Mouse (Mus musculus) effector memory CD4-positive, alpha-beta T cell, adult 5 months (primary cell): ENCODE data around the gene Cux1. TPM values are rescaled to one million over a fixed set of nuclear protein-coding genes. Genes with fewer than 3 reads are reported as not detected.

Source experiments
- polyA plus RNA-seq: library from polyadenylated mRNA; unstranded; fragments of 100-300 nt; shearing (Covaris generic); gene quantifications from one replicate; pipeline ENCODE4 v1.2.1, GENCODE M21; 2017

Cux1 gene
- 52.6 TPM for polyA plus RNA-seq

DNA sequence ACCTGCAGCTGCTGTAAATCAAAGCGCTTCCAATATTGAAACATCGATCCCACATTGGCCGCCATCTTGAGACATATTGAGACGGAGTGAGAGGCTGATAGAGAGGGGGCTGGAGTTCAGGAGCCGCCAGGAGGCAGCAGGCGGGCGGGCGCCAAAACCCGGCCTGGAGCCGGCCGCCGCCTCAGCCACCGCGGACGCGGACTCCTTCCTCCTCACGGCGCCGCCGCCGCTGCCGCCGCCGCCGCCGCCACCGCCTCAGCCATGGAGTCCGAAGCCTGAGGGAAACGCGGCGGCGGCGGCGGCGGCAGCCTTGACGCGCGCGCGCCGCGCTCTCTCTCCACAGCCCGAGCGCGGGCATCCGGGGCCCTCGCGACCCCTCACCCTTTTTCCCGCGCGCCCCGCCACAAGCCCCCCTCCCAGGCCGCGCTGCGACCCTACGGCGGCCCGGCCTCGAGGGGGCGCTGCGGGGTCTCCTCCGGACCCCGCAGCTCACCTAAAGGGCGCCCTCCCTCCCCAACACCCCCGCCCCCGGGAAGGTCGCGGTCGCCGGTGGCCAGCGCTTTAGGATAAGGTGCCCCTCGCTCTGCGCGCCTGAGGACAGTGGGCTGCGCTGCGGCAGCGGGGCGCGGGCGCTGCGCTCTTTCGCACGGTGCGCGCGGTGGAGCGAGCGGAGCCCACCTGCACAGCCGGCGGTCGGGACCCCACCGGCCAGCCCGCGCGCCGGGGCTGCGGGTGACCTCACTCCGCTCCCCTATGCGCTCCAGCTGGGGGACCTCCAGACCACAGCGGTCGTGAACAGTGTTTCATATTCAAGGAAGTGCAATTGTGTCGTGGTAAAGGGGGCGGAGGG lies at the start of gene Cux1:
TSS of gene Cux1 (minus strand) at position 315 of the 850 bp plus-strand sequence.

DNA sequence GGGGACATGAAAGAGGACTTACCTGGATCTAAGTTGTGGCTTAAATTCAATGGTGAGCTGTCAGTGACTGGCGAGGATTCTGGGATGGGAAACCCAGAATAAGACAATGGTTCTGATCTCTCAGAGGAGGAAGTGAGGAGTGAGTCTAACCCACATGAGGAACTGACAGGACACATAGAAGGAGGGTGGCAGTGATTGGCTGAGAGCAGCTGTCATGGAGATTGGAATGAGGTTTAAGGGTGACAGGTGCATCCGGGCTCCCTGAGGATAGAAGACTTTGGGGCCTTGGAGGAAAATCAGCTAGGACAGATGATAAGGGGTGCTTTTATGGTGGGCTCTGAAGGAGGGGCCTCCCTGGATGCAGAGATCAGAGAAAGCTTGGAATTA lies 320.8 kb downstream of the Cux1 start, which contains the start of gene Sh2b2:
TSS of gene Sh2b2 (minus strand) at position 105 of the 387 bp plus-strand sequence.

GRCm38 (mm10) chr5:136198474-136199391 lies 368.6 kb downstream of the Cux1 start, which contains the start of gene Prkrip1:
Gene Prkrip1, minus strand, starts transcription at chr5:136198963.

Other genes with a start within 250 kb of the Cux1 start
- not detected for gene Myl10, start 125.7 kb upstream of the Cux1 start, polyA plus RNA-seq